Mouse (Mus musculus): ENCODE measurements around the gene 4930558K02Rik. TPM values are rescaled to one million over a fixed set of nuclear protein-coding genes. Genes with fewer than 3 reads are reported as not detected.

The 4930558K02Rik gene
- total and polyA plus RNA-seq, 3 experiments, result not detected

- no peak for DNase-seq
- Histone ChIP-seq H3K27me3 (ENCODE audit: control insufficient read depth, insufficient read depth, low read length) (no peaks in the 10 kb centered on the region), H3K27ac (no peak overlapping the region), H3K4me1 (ENCODE audit: control insufficient read depth, insufficient read depth, low read length) (no peaks in the 10 kb centered on the region), H3K36me3 (ENCODE audit: control insufficient read depth, insufficient read depth, low read length) (no peaks in the 10 kb centered on the region), H3K79me2 (replicated peaks; ENCODE audit: control insufficient read depth, insufficient read depth, low read length) (no peaks in the 10 kb centered on the region), H3K9ac (ENCODE audit: low read depth, low read length) (no peak overlapping the region), H3K4me3 (no peak overlapping the region)
- WGBS, result 93% methylated on average over 2 of the region's 2 CpGs
- intact Hi-C loops (cut with DNase I), result no loop called here
- no peak for TF ChIP-seq POLR2A (IDR thresholded peaks at IDR 0.05; ENCODE audit: insufficient read depth, low read depth, low read length)
- no peak for TF ChIP-seq CTCF (IDR thresholded peaks at IDR 0.05)
- TF ChIP-seq EP300 (IDR thresholded peaks at IDR 0.05; ENCODE audit: insufficient read depth, low read depth, low read length), result no peak
Measured at GRCm38 (mm10) chr1:161927976-161928375, 51.5 kb downstream of the 4930558K02Rik start.

- peak in 1 of 2 experiments; percentile 18 for DNase-seq
- intact Hi-C loops (cut with DNase I), result no loop called here
- Histone ChIP-seq H3K27me3 (ENCODE audit: control insufficient read depth, insufficient read depth, low read length) (no peaks in the 10 kb centered on the region), H3K4me3 (no peak overlapping the region), H3K27ac (no peak overlapping the region), H3K79me2 (replicated peaks; ENCODE audit: control insufficient read depth, insufficient read depth, low read length) (no peaks in the 10 kb centered on the region), H3K9ac (ENCODE audit: low read depth, low read length) (no peak overlapping the region), H3K36me3 (ENCODE audit: control insufficient read depth, insufficient read depth, low read length) (no peaks in the 10 kb centered on the region), H3K4me1 (ENCODE audit: control insufficient read depth, insufficient read depth, low read length) (no peaks in the 10 kb centered on the region)
- WGBS, result 50% methylated on average over 13 of the region's 13 CpGs
- TF ChIP-seq POLR2A (IDR thresholded peaks at IDR 0.05; ENCODE audit: insufficient read depth, low read depth, low read length) (no peak), CTCF (IDR thresholded peaks at IDR 0.05) (no peak)
Measured at GRCm38 (mm10) chr1:161925281-161925805, 54.1 kb downstream of the 4930558K02Rik start.

- Histone ChIP-seq H3K36me3 (ENCODE audit: control insufficient read depth, insufficient read depth, low read length) (no peaks in the 10 kb centered on the region), H3K79me2 (replicated peaks; ENCODE audit: control insufficient read depth, insufficient read depth, low read length) (no peaks in the 10 kb centered on the region), H3K27ac (no peak overlapping the region), H3K4me3 (no peak overlapping the region), H3K4me1 (ENCODE audit: control insufficient read depth, insufficient read depth, low read length) (no peaks in the 10 kb centered on the region), H3K27me3 (ENCODE audit: control insufficient read depth, insufficient read depth, low read length) (no peaks in the 10 kb centered on the region), H3K9ac (ENCODE audit: low read depth, low read length) (no peak overlapping the region)
- 97% methylated on average over 3 of the region's 3 CpGs for WGBS
- TF ChIP-seq POLR2A (IDR thresholded peaks at IDR 0.05; ENCODE audit: insufficient read depth, low read depth, low read length) (no peak), CTCF (IDR thresholded peaks at IDR 0.05) (no peak), EP300 (IDR thresholded peaks at IDR 0.05; ENCODE audit: insufficient read depth, low read depth, low read length) (no peak)
- intact Hi-C loops (cut with DNase I), result no loop called here
- DNase-seq, result no peak
Measured at GRCm38 (mm10) chr1:161924321-161924720, 55.1 kb downstream of the 4930558K02Rik start.

GRCm38 (mm10) chr1:161921928-161922327 is 57.5 kb downstream of the 4930558K02Rik start:
- no peak for TF ChIP-seq CTCF (IDR thresholded peaks at IDR 0.05)
- TF ChIP-seq POLR2A (IDR thresholded peaks at IDR 0.05; ENCODE audit: insufficient read depth, low read depth, low read length), result no peak
- no peak for TF ChIP-seq EP300 (IDR thresholded peaks at IDR 0.05; ENCODE audit: insufficient read depth, low read depth, low read length)
- no peak for DNase-seq
- H3K4me3 ChIP-seq, result no peak overlapping the region
- intact Hi-C loops (cut with DNase I), result no loop called here
- no peaks in the 10 kb centered on the region for H3K36me3 ChIP-seq (ENCODE audit: control insufficient read depth, insufficient read depth, low read length)
- H3K27ac ChIP-seq, result no peak overlapping the region
- H3K9ac ChIP-seq (ENCODE audit: low read depth, low read length), result no peak overlapping the region
- 89% methylated on average over 6 of the region's 6 CpGs for WGBS
- no peaks in the 10 kb centered on the region for H3K4me1 ChIP-seq (ENCODE audit: control insufficient read depth, insufficient read depth, low read length)
- H3K27me3 ChIP-seq (ENCODE audit: control insufficient read depth, insufficient read depth, low read length), result no peaks in the 10 kb centered on the region
- H3K79me2 ChIP-seq (replicated peaks; ENCODE audit: control insufficient read depth, insufficient read depth, low read length), result no peaks in the 10 kb centered on the region

- DNase-seq, result no peak
- no peaks in the 10 kb centered on the region for H3K27me3 ChIP-seq (ENCODE audit: control insufficient read depth, insufficient read depth, low read length)
- 89% methylated on average over 9 of the region's 9 CpGs for WGBS
- no peak overlapping the region for H3K9ac ChIP-seq (ENCODE audit: low read depth, low read length)
- H3K79me2 ChIP-seq (replicated peaks; ENCODE audit: control insufficient read depth, insufficient read depth, low read length), result no peaks in the 10 kb centered on the region
- no peak overlapping the region for H3K4me3 ChIP-seq
- H3K4me1 ChIP-seq (ENCODE audit: control insufficient read depth, insufficient read depth, low read length), result no peaks in the 10 kb centered on the region
- no peaks in the 10 kb centered on the region for H3K36me3 ChIP-seq (ENCODE audit: control insufficient read depth, insufficient read depth, low read length)
- H3K27ac ChIP-seq, result no peak overlapping the region
- intact Hi-C loops (cut with DNase I), result no loop called here
- no peak for TF ChIP-seq POLR2A (IDR thresholded peaks at IDR 0.05; ENCODE audit: insufficient read depth, low read depth, low read length)
- no peak for TF ChIP-seq CTCF (IDR thresholded peaks at IDR 0.05)
- no peak for TF ChIP-seq EP300 (IDR thresholded peaks at IDR 0.05; ENCODE audit: insufficient read depth, low read depth, low read length)
Measured at GRCm38 (mm10) chr1:161920475-161921454, 58.7 kb downstream of the 4930558K02Rik start.

- TF ChIP-seq CTCF (IDR thresholded peaks at IDR 0.05), result no peak
- no peak for TF ChIP-seq EP300 (IDR thresholded peaks at IDR 0.05; ENCODE audit: insufficient read depth, low read depth, low read length)
- TF ChIP-seq POLR2A (IDR thresholded peaks at IDR 0.05; ENCODE audit: insufficient read depth, low read depth, low read length), result no peak
- 99% methylated on average over 2 of the region's 2 CpGs for WGBS
- H3K79me2 ChIP-seq (replicated peaks; ENCODE audit: control insufficient read depth, insufficient read depth, low read length), result no peaks in the 10 kb centered on the region
- no peak for DNase-seq
- no peaks in the 10 kb centered on the region for H3K4me1 ChIP-seq (ENCODE audit: control insufficient read depth, insufficient read depth, low read length)
- no peak overlapping the region for H3K4me3 ChIP-seq
- no peak overlapping the region for H3K9ac ChIP-seq (ENCODE audit: low read depth, low read length)
- intact Hi-C loops (cut with DNase I), result no loop called here
- H3K36me3 ChIP-seq (ENCODE audit: control insufficient read depth, insufficient read depth, low read length), result no peaks in the 10 kb centered on the region
- H3K27me3 ChIP-seq (ENCODE audit: control insufficient read depth, insufficient read depth, low read length), result no peaks in the 10 kb centered on the region
- no peak overlapping the region for H3K27ac ChIP-seq
Measured at GRCm38 (mm10) chr1:161919594-161919993, 59.8 kb downstream of the 4930558K02Rik start.

Data from heart, adult 2 months (tissue).